Mouse (Mus musculus): ENCODE results near the gene Lhpp. TPM values are rescaled to one million over a fixed set of nuclear protein-coding genes. Genes with fewer than 3 reads are reported as not detected.

Lhpp gene
- polyA plus RNA-seq, 1 experiment from 2014 or later = 17.3 TPM

- H3K27ac ChIP-seq = peak overlapping the region; percentile 78
- no peak overlapping the region for H3K4me3 ChIP-seq
- H3K9me3 ChIP-seq = no peaks in the 10 kb centered on the region
- no peak for DNase-seq (ENCODE audit: extremely low spot score, low spot score)
- H3K36me3 ChIP-seq (replicated peaks) = peaks cover 58% of the 10 kb centered on the region
- H3K27me3 ChIP-seq (ENCODE audit: poor library complexity, severe bottlenecking) = no peaks in the 10 kb centered on the region
- H3K4me1 ChIP-seq = peaks cover 69% of the 10 kb centered on the region
- 74% methylated on average over 8 of the region's 8 CpGs for WGBS
Measured at GRCm38 (mm10) chr7:132713483-132714126, 103.2 kb downstream of the Lhpp start.

GRCm38 (mm10) chr7:132714236-132714923, 103.9 kb downstream of the Lhpp start:
- DNase-seq (ENCODE audit: extremely low spot score, low spot score) = no peak
- peak overlapping the region; percentile 78 for H3K27ac ChIP-seq
- peaks cover 60% of the 10 kb centered on the region for H3K36me3 ChIP-seq (replicated peaks)
- no peak overlapping the region; the same call in 1 of the 2 replicates for H3K4me3 ChIP-seq
- 43% methylated on average over 6 of the region's 6 CpGs for WGBS
- no peaks in the 10 kb centered on the region for H3K27me3 ChIP-seq (ENCODE audit: poor library complexity, severe bottlenecking)
- H3K9me3 ChIP-seq = no peaks in the 10 kb centered on the region
- H3K4me1 ChIP-seq = peaks cover 77% of the 10 kb centered on the region

GRCm38 (mm10) chr7:132715259-132715658, 104.8 kb downstream of the Lhpp start:
- H3K4me3 ChIP-seq = no peak overlapping the region
- H3K4me1 ChIP-seq = peaks cover 86% of the 10 kb centered on the region
- DNase-seq (ENCODE audit: extremely low spot score, low spot score) = no peak
- H3K36me3 ChIP-seq (replicated peaks) = peaks cover 66% of the 10 kb centered on the region
- peak overlapping the region; percentile 78 for H3K27ac ChIP-seq
- 0 out of 2 replicates have a peak, but pooled peaks cover 2% of the 10 kb centered on the region for H3K27me3 ChIP-seq (ENCODE audit: poor library complexity, severe bottlenecking)
- WGBS = 98% methylated on average over 4 of the region's 4 CpGs
- no peaks in the 10 kb centered on the region for H3K9me3 ChIP-seq

- Histone ChIP-seq H3K4me1 (peaks cover 80% of the 10 kb centered on the region), H3K27ac (peak overlapping the region; percentile 57; the same call in 1 of the 2 replicates), H3K36me3 (replicated peaks) (peaks cover 45% of the 10 kb centered on the region), H3K9me3 (no peaks in the 10 kb centered on the region), H3K27me3 (ENCODE audit: poor library complexity, severe bottlenecking) (peaks cover 5% of the 10 kb centered on the region; the same call in 1 of the 2 replicates), H3K4me3 (no peak overlapping the region)
- DNase-seq (ENCODE audit: extremely low spot score, low spot score) = no peak
- 90% methylated on average over 4 of the region's 4 CpGs for WGBS
Measured at GRCm38 (mm10) chr7:132719570-132719969, 109.1 kb downstream of the Lhpp start.

GRCm38 (mm10) chr7:132720562-132720961, 110.1 kb downstream of the Lhpp start:
- no peak for DNase-seq (ENCODE audit: extremely low spot score, low spot score)
- Histone ChIP-seq H3K9me3 (no peaks in the 10 kb centered on the region), H3K27ac (peak overlapping the region; percentile 57), H3K36me3 (replicated peaks) (peaks cover 37% of the 10 kb centered on the region), H3K4me1 (peaks cover 70% of the 10 kb centered on the region), H3K27me3 (ENCODE audit: poor library complexity, severe bottlenecking) (peaks cover 5% of the 10 kb centered on the region; the same call in 1 of the 2 replicates), H3K4me3 (no peak overlapping the region)
- WGBS = 89% methylated on average over 8 of the region's 8 CpGs

GRCm38 (mm10) chr7:132722401-132723370, 112.2 kb downstream of the Lhpp start:
- DNase-seq (ENCODE audit: extremely low spot score, low spot score) = no peak
- Histone ChIP-seq H3K27me3 (ENCODE audit: poor library complexity, severe bottlenecking) (peaks cover 5% of the 10 kb centered on the region; the same call in 1 of the 2 replicates), H3K4me1 (peaks cover 76% of the 10 kb centered on the region), H3K36me3 (replicated peaks) (peaks cover 30% of the 10 kb centered on the region), H3K4me3 (no peak overlapping the region), H3K9me3 (no peaks in the 10 kb centered on the region), H3K27ac (peak overlapping the region; percentile 65)
- WGBS = 92% methylated on average over 12 of the region's 12 CpGs

- Histone ChIP-seq H3K4me3 (no peak overlapping the region), H3K27ac (0 out of 2 replicates have a peak overlapping the region, but pooled peaks have one; percentile 65), H3K36me3 (replicated peaks) (peaks cover 37% of the 10 kb centered on the region), H3K27me3 (ENCODE audit: poor library complexity, severe bottlenecking) (peaks cover 16% of the 10 kb centered on the region), H3K4me1 (peaks cover 76% of the 10 kb centered on the region), H3K9me3 (no peaks in the 10 kb centered on the region)
- no peak for DNase-seq (ENCODE audit: extremely low spot score, low spot score)
- 94% methylated on average over 11 of the region's 11 CpGs for WGBS
Measured at GRCm38 (mm10) chr7:132723906-132724305, 113.5 kb downstream of the Lhpp start.

GRCm38 (mm10) chr7:132724501-132725062, 114.1 kb downstream of the Lhpp start:
- Histone ChIP-seq H3K27ac (peak overlapping the region; percentile 61), H3K4me1 (peaks cover 76% of the 10 kb centered on the region), H3K27me3 (ENCODE audit: poor library complexity, severe bottlenecking) (peaks cover 23% of the 10 kb centered on the region), H3K9me3 (no peaks in the 10 kb centered on the region), H3K4me3 (no peak overlapping the region), H3K36me3 (replicated peaks) (peaks cover 41% of the 10 kb centered on the region)
- 95% methylated on average over 5 of the region's 5 CpGs for WGBS
- DNase-seq (ENCODE audit: extremely low spot score, low spot score) = no peak

- Histone ChIP-seq H3K36me3 (replicated peaks) (peaks cover 32% of the 10 kb centered on the region), H3K27ac (peak overlapping the region; percentile 49), H3K9me3 (no peaks in the 10 kb centered on the region), H3K27me3 (ENCODE audit: poor library complexity, severe bottlenecking) (peaks cover 29% of the 10 kb centered on the region), H3K4me3 (no peak overlapping the region), H3K4me1 (peaks cover 76% of the 10 kb centered on the region)
- no peak for DNase-seq (ENCODE audit: extremely low spot score, low spot score)
- 88% methylated on average over 13 of the region's 13 CpGs for WGBS
Measured at GRCm38 (mm10) chr7:132726106-132726861, 115.8 kb downstream of the Lhpp start.

- no peak for DNase-seq (ENCODE audit: extremely low spot score, low spot score)
- H3K9me3 ChIP-seq = no peaks in the 10 kb centered on the region
- H3K27ac ChIP-seq = peak overlapping the region; percentile 80
- peaks cover 26% of the 10 kb centered on the region for H3K36me3 ChIP-seq (replicated peaks)
- 84% methylated on average over 4 of the region's 4 CpGs for WGBS
- peaks cover 35% of the 10 kb centered on the region for H3K27me3 ChIP-seq (ENCODE audit: poor library complexity, severe bottlenecking)
- peaks cover 84% of the 10 kb centered on the region for H3K4me1 ChIP-seq
- no peak overlapping the region for H3K4me3 ChIP-seq
Measured at GRCm38 (mm10) chr7:132729093-132729831, 118.8 kb downstream of the Lhpp start.

- peaks cover 32% of the 10 kb centered on the region for H3K36me3 ChIP-seq (replicated peaks)
- H3K9me3 ChIP-seq = no peaks in the 10 kb centered on the region
- no peak overlapping the region for H3K4me3 ChIP-seq
- peaks cover 96% of the 10 kb centered on the region for H3K4me1 ChIP-seq
- no peak for DNase-seq (ENCODE audit: extremely low spot score, low spot score)
- H3K27me3 ChIP-seq (ENCODE audit: poor library complexity, severe bottlenecking) = peaks cover 46% of the 10 kb centered on the region
- WGBS = 73% methylated on average over 7 of the region's 7 CpGs
- H3K27ac ChIP-seq = peak overlapping the region; percentile 80
Measured at GRCm38 (mm10) chr7:132730510-132730909, 120.1 kb downstream of the Lhpp start.

Measured in forebrain, embryonic 10.5 days (tissue).